Mouse (Mus musculus): Measurements from ENCODE around the gene A730049H05Rik.

Gene A730049H05Rik

GRCm38 (mm10) chr6:92883131-92883900 lies 67.0 kb downstream of the A730049H05Rik start:
- DNase-seq: peak; percentile 20

GRCm38 (mm10) chr6:92891535-92891934 lies 75.3 kb downstream of the A730049H05Rik start:
- no peak for DNase-seq
